Mouse (Mus musculus) gastrocnemius, adult 2 months (tissue): ENCODE results near the gene Arhgap28. TPM values are rescaled to one million over a fixed set of nuclear protein-coding genes. Genes with fewer than 3 reads are reported as not detected.

Experiments used
- DNase-seq: peaks from one replicate; pipeline ENCODE4 v3.0.0; 2022
- H3K27ac ChIP-seq: fragments of 200-600 bp; 2 replicates; pipeline ENCODE4 v1.8.1; 2022; ENCODE audit warnings: mild to moderate bottlenecking
- H3K4me3 ChIP-seq: fragments of 200-600 bp; 2 replicates; pipeline ENCODE4 v1.8.1; 2022; ENCODE audit warnings: mild to moderate bottlenecking, moderate library complexity
- CTCF ChIP-seq: fragments of 200-600 bp; IDR thresholded peaks from 2 replicates; pipeline ENCODE4 v1.8.1; 2022; ENCODE audit warnings: antibody characterized with exemption, mild to moderate bottlenecking, moderate library complexity
- intact Hi-C: fragments of 180-260 bp; cut with DNase I; formaldehyde crosslinking; loops from one replicate; pipeline ENCODE4 v1.15.1; 2025
- total RNA-seq, 2 experiments: library from RNA; stranded (reverse); gene quantifications; 2 replicates each; pipeline ENCODE4 v1.2.3; 2021

Gene Arhgap28
- total RNA-seq, 2 experiments from 2014 or later = 0.56 to 0.86 TPM

- no peak overlapping the region for H3K27ac ChIP-seq
- intact Hi-C loops = no loop called here
These were observed 23.3 kb downstream of the Arhgap28 start for GRCm38 (mm10) chr17:67980573-67980972.

GRCm38 (mm10) chr17:67979248-67979647 lies 24.7 kb downstream of the Arhgap28 start:
- DNase-seq = no peak
- intact Hi-C loops = no loop called here
- no peak for TF ChIP-seq CTCF
- H3K27ac ChIP-seq = peak overlapping the region; percentile 9; the same call in 1 of the 2 replicates
- H3K4me3 ChIP-seq = no peak overlapping the region

More at GRCm38 (mm10) chr17:67980573-67980972, 23.3 kb downstream of the Arhgap28 start:
- DNase-seq = no peak
- H3K4me3 ChIP-seq = no peak overlapping the region
- TF ChIP-seq CTCF = no peak

DNA sequence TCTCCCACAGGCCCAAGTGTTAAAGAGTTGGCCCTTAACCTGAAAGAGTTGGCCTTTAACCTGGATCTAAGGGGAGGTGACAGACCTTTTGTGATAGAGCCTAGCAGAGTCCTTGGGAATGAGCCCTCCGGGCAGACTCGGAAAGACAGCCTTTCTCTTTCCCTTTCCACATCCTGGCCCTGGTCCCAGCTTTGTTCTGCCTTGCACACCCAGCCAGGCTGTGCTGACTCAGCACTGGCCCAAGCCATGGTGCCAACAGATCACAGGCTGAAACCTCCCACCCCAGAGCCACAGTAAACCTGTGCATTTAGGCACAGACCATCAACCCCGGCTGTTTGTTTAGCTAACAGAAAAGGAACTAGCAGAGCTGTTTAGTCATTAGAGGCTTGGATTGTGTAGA lies 25.1 kb downstream of the Arhgap28 start:
- H3K27ac ChIP-seq = peak overlapping the region; percentile 9; the same call in 1 of the 2 replicates
- DNase-seq = peak; percentile 78
- no peak overlapping the region for H3K4me3 ChIP-seq
- TF ChIP-seq CTCF = no peak
- intact Hi-C loops = no loop called here

GRCm38 (mm10) chr17:67976465-67976864 lies 27.5 kb downstream of the Arhgap28 start:
- H3K4me3 ChIP-seq = no peak overlapping the region
- peak overlapping the region; percentile 57 for H3K27ac ChIP-seq
- DNase-seq = no peak
- intact Hi-C loops = no loop called here
- TF ChIP-seq CTCF = no peak

DNA sequence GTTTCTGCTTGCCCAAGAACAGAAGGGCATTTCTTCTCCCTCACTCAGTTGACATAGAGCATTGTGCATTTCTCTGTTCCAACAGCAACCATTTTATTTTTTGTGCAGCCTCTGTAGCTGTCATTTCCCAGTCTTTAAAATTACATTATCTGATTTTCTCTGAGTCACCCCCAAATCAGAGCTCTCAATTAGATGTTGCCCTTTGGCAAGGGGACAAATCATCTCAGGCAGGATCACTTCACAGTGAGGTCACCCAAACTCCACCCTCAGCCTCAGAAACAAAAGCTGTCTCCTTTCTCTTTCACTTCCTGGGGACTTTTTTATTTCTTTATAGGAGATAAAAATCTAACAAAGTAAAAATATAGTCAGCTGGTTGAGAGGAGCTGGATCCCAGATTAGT lies 27.9 kb downstream of the Arhgap28 start:
- Histone ChIP-seq H3K27ac (peak overlapping the region; percentile 57), H3K4me3 (no peak overlapping the region)
- no peak for DNase-seq
- intact Hi-C loops = no loop called here
- TF ChIP-seq CTCF = no peak

- DNase-seq = no peak
- Histone ChIP-seq H3K27ac (no peak overlapping the region), H3K4me3 (no peak overlapping the region)
- TF ChIP-seq CTCF = no peak
- intact Hi-C loops = no loop called here
These were observed 29.2 kb downstream of the Arhgap28 start for GRCm38 (mm10) chr17:67974679-67975078.

GRCm38 (mm10) chr17:67966853-67967540 lies 36.9 kb downstream of the Arhgap28 start:
- intact Hi-C loops = no loop called here
- no peak overlapping the region for H3K27ac ChIP-seq
- H3K4me3 ChIP-seq = no peak overlapping the region
- DNase-seq = no peak
- no peak for TF ChIP-seq CTCF

DNA sequence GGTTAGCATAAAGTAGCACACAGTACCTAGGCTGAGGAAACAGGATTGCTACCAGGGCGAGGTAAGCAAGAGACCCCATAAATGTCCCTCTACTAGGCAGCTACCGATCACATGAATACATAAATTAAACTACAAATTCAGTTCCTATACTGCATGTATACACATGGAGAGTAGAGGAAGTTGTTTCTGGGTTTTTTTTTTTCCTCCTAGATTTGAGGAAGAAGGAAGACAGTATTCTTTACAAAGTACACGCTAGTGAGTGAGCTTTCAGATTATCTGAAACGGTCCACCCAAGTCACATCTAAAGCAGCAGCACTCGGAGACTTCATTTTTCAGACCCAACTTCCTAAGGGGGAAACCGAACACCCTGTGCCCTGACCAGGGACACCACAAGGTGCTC lies 41.1 kb downstream of the Arhgap28 start:
- DNase-seq = no peak
- H3K27ac ChIP-seq = no peak overlapping the region
- TF ChIP-seq CTCF = no peak
- H3K4me3 ChIP-seq = no peak overlapping the region
- intact Hi-C loops = no loop called here

- Histone ChIP-seq H3K4me3 (0 out of 2 replicates have a peak overlapping the region, but pooled peaks have one; percentile 15), H3K27ac (no peak overlapping the region)
- intact Hi-C loops = no loop called here
- TF ChIP-seq CTCF = no peak
- DNase-seq = peak; percentile 63
These were observed 41.9 kb downstream of the Arhgap28 start for GRCm38 (mm10) chr17:67962020-67962419.

DNA sequence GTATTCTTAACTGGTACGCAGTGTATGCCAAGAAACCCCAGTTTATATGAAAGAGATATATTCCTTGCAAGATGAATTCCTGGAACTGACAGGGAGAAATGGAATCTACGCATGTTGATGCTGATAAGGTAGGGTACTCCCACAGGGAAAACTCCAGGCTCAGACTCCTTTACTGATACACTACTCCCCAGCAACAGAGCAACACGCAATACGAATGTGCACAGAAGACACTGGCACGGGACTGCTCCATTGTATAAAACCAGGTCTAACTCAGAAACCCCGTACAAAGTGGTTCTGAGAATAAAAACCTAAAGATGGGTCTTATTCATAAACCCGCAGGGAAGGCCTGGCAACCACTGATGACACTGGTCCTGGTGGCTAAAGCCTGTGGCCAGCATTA lies 45.0 kb downstream of the Arhgap28 start:
- H3K4me3 ChIP-seq = no peak overlapping the region
- intact Hi-C loops = no loop called here

DNA sequence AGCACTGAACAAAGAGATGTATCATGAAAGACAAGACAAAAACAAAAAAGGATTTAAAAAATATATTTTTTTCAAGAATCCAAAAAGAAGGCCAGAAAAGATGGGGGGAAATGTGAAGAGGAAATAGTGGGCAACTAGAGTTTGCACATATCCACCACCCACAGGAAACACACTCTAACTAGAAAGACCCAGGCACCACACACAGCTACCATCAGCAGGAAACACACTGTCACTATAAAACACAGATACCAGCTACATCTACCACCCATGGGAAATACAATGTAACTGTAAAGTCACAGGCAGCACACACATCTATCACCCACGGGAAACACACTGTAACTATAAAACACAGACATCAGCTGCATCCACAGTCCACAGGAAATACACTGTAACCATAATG lies 46.3 kb downstream of the Arhgap28 start:
- no peak for DNase-seq
- intact Hi-C loops = no loop called here
- H3K27ac ChIP-seq = no peak overlapping the region
- no peak for TF ChIP-seq CTCF
- no peak overlapping the region for H3K4me3 ChIP-seq

More for the DNA sequence above, 45.0 kb downstream of the Arhgap28 start:
- H3K27ac ChIP-seq = no peak overlapping the region
- TF ChIP-seq CTCF = no peak
- DNase-seq = no peak

- H3K27ac ChIP-seq = no peak overlapping the region
- intact Hi-C loops = no loop called here
- H3K4me3 ChIP-seq = no peak overlapping the region
- DNase-seq = no peak
- no peak for TF ChIP-seq CTCF
These were observed 47.8 kb downstream of the Arhgap28 start for GRCm38 (mm10) chr17:67955876-67956690.

DNA sequence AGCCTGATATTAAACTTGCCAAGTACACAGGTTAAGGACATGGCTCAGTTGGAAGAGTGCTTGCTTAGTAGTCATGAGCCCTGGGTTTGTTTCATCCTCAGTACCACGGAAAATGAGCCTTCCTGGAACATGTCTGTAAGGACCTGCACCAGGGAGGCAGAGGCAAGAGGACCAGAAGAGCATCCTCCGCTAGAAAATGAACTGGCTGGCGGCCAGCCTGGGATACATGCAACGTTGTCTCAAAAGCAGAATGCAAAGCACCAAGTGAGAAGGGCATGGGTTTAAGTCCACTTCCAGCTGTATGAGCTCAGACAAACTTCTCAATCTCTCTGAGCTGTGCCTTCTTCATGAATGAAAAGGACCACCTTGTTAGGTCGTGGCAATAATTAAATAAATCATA lies 49.0 kb downstream of the Arhgap28 start:
- H3K27ac ChIP-seq = no peak overlapping the region
- no peak for DNase-seq
- no peak for TF ChIP-seq CTCF
- H3K4me3 ChIP-seq = no peak overlapping the region
- intact Hi-C loops = loop anchor here (5.0 kb wide), 1 partner anchor 32 kb away; no protein-coding TSS in a partner anchor
